ENCODE assay signal across 11 mouse cellular contexts in the genomic region with DNA sequence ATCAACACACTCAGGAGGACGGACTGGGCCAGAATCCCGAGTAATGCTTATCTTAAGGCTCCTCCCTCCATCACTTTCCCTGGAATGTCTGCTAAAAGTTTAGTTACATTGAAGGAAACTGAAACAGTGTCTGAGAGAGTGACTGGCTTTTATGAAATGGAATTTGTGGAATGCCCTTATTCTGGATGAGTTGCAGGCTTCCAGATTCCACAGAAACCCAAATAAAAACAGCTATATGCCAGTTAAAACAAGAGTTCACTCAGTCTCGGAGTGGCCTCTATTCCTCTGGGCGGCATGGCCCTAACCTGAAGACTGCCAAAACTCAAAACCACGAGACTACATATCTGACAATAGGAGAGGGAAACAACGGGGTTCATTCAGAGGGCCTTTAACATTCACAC. TPM values are rescaled to one million over a fixed set of nuclear protein-coding genes. Genes with fewer than 3 reads are reported as not detected.
DNase-seq lines count a peak whose midpoint lies in the region; ATAC-seq and TF ChIP-seq lines count a peak whose summit lies in the region.
"Had no signal": no experiment of that assay in that cellular context is flagged by ENCODE, and none has a peak within 500 bp of the region (broad histone marks: within the 10 kb centered on the region; RNA-seq: fewer than 3 reads in every experiment).

No protein-coding gene starts in this region.

- WGBS in kidney, adult 2 months, result 59% methylated on average over 6 of the region's 6 CpGs
- WGBS in limb, embryonic 13.5 days, result 43% methylated on average over 6 of the region's 6 CpGs

- no peak overlapping the region for H3K4me2 ChIP-seq in limb, embryonic 13.5 days (replicated peaks)

- no peak overlapping the region for H3K9ac ChIP-seq in limb, embryonic 13.5 days

- no peak overlapping the region for H3K27ac ChIP-seq in kidney, adult 2 months (ENCODE audit: insufficient read depth, low read depth, low read length)
- peak overlapping the region; percentile 33; the same call in 1 of the 2 replicates for H3K27ac ChIP-seq in limb, embryonic 13.5 days
- H3K27ac ChIP-seq: macrophage had no signal

- no peaks in the 10 kb centered on the region for H3K36me3 ChIP-seq in kidney, adult 2 months (ENCODE audit: control insufficient read depth, insufficient read depth, low read length)
- H3K36me3 ChIP-seq in limb, embryonic 13.5 days, result no peaks in the 10 kb centered on the region

- peak; percentile 54; the same call in 1 of the 2 replicates for ATAC-seq in limb, embryonic 13.5 days (ENCODE audit: low FRiP score, low read depth)
- no peak for ATAC-seq in inflammation-experienced regulatory T-cells, adult 6 months

- H3K4me1 ChIP-seq in kidney, adult 2 months (ENCODE audit: control insufficient read depth, insufficient read depth, low read length), result no peaks in the 10 kb centered on the region
- peaks cover 8% of the 10 kb centered on the region; the same call in 1 of the 2 replicates for H3K4me1 ChIP-seq in limb, embryonic 13.5 days

- H3K27me3 ChIP-seq in kidney, adult 2 months (replicated peaks; ENCODE audit: control insufficient read depth, insufficient read depth, low read length), result no peaks in the 10 kb centered on the region; the same call in 1 of the 2 replicates
- no peaks in the 10 kb centered on the region for H3K27me3 ChIP-seq in limb, embryonic 13.5 days

- TF ChIP-seq CTCF in kidney, adult 2 months (conservative IDR thresholded peaks at IDR 0.05; ENCODE audit: insufficient read depth, insufficient read length, low read depth, low read length), result no peak

- no peak overlapping the region for H3K4me3 ChIP-seq in kidney, adult 2 months (ENCODE audit: insufficient read depth, low read depth, low read length)
- H3K4me3 ChIP-seq in limb, embryonic 13.5 days, result no peak overlapping the region

- TF ChIP-seq POLR2A in kidney, adult 2 months (IDR thresholded peaks at IDR 0.05; ENCODE audit: low read depth, low read length), result no peak

- intact Hi-C loops in left cerebral cortex, postnatal 10 days (cut with DNase I), result no loop called here

- DNase-seq in kidney, adult 2 months, result peak; percentile 15
- DNase-seq in kidney, adult 9 months, result no peak
- DNase-seq in 3T3-L1 (ENCODE audit: low read depth, low spot score), result peak; percentile 85
- peak; percentile 72 for DNase-seq in NIH3T3 (ENCODE audit: low read depth)
- no peak for DNase-seq in left cerebral cortex, postnatal 10 days (ENCODE audit: extremely low spot score in 1 of 2, low spot score in 2 of 2)
- DNase-seq: adrenal gland, adult 2 months; gastrocnemius, postnatal 14 days; thymus, postnatal 14 days had no signal

- H3K9me3 ChIP-seq in limb, embryonic 13.5 days, result no peaks in the 10 kb centered on the region

RNA-seq across cellular contexts. Expression of a gene that starts 10.5 kb away (rescaled TPM):
- 6.1 and 9.9 TPM in 2 replicates for polyA plus RNA-seq in kidney, adult 2 months (2012; rRNA removed)
- polyA plus RNA-seq in limb, embryonic 13.5 days (2015; fragmentation: Nextera tagmentation; extraction: Ambion mirVana), result 49.4 and 54.8 TPM in 2 replicates
- total RNA-seq in left cerebral cortex, postnatal 10 days (2021), result 100 to 1,000 TPM; 105 to 107 TPM
- 10 to 100 TPM; 18.7 to 40.2 (median 38.0) TPM for polyA plus RNA-seq in inflammation-experienced regulatory T-cells, adult 6 months (2017; shearing (Covaris generic))

Comparison
In these comparisons a context has a peak if more than half of its experiments do, and no peak if none do; other contexts are left out.
1. DNase-seq: peak in kidney, adult 2 months (single experiment), 3T3-L1 (single experiment) and NIH3T3 (single experiment); none in kidney, adult 9 months (single experiment) and left cerebral cortex, postnatal 10 days (0 of 2).